Mouse (Mus musculus) cerebellum, adult 9-11 months (tissue): ENCODE results near the gene Eif2d.
A peak's percentile ranks its signal among the peaks of the same experiment; 100 is the strongest.
"Not testable (repeated sequence)": the region's sequence is repeated elsewhere in the genome, so short reads cannot be mapped to it uniquely, and the experiment has no call there.

Source experiments
- DNase-seq: peaks from one replicate; pipeline ENCODE4 v3.0.0; 2022

The Eif2d gene

DNA sequence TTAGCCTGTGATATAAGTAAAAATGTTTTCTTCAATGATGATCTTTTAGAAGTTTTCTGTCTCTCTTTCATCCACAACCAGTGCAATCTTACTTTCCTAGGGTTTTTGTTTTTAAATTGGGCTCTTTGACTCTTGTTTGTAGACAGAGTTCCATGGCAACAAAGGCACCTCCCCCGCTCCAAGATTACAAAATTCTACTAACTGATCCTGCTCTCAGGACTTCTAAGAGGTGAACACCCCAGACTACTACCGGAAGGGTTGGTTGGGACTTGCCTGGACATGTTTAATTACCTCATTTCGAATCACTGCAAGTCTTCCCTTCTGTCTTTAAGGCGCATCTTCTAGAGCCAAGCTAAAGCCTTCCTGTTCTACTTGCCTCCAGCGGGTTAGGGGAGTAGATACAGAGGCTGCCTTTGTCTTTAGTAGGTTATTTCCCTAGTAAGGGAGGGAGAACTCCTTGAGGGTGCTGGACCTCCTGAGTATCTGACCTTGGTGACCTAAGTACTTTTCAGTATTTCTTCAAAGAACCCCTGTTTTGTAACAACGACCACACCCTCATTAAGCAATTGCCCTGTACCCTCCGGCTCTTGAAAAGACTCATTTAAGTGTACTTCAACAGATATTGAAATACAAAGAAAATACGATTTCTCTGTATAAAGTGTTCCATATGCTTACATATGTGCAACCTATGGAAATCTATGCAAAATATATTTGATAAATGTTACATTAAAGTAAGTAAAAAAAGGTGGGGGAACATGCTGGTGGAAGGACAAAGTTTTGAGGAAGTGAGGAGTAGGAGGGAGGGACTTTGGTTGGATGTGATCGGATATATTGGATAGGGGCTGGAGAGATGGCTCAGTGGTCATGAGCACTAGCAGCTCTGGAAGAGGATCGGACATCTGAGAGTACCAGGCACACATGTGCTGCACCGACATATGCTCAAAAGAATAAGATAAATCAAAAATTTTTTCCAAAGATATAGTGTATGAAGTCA, 13.6 kb upstream of the Eif2d start:
- no peak for DNase-seq

DNA sequence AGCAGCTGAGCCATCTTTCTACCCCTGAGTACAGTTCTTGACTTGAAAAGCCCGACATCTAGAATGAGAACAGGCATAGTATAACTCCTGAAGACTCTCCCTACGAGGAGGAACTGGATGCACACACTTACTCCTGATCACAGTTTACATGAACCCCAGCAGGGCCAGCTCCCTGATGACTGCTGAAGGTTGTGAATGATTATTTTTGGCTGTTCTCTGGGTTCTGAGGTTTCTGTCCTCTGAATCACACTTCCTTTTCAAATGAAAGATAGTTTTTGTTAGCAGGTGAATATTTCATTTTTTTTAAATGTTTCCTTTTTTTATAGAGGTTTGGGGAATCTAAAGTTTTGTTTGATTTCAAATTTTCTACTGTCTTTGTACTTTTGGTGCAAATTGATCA, 11.5 kb upstream of the Eif2d start:
- no peak for DNase-seq

- DNase-seq: no peak
Observed at GRCm38 (mm10) chr1:131142472-131142871, 10.5 kb upstream of the Eif2d start.

GRCm38 (mm10) chr1:131145222-131145621, 7.8 kb upstream of the Eif2d start:
- DNase-seq: not testable (repeated sequence)

GRCm38 (mm10) chr1:131146181-131146614, 6.8 kb upstream of the Eif2d start:
- no peak for DNase-seq

DNA sequence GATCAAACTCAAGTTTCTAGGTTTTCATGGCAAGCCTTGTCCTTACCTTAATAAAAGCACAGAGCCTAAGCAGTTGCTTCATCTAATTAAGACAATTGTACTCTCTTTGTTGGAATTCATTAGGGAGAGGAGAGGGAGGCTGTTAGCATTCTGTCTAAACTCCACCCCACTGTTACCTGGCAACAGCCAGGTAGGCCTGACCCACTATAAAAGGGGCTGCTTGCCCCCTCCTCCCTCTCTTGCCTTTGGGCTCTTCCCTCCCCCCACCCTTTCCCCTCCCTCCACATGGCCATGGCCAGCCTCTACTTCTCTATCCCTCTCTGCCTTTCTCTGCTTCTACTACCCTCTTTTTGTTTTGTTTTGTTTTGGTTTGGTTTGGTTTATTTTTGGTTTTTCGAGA, 3.5 kb upstream of the Eif2d start:
- DNase-seq: no peak

GRCm38 (mm10) chr1:131155456-131155855, 2.5 kb downstream of the Eif2d start:
- no peak for DNase-seq

GRCm38 (mm10) chr1:131159573-131160327, 6.8 kb downstream of the Eif2d start:
- DNase-seq: not testable (repeated sequence)

DNA sequence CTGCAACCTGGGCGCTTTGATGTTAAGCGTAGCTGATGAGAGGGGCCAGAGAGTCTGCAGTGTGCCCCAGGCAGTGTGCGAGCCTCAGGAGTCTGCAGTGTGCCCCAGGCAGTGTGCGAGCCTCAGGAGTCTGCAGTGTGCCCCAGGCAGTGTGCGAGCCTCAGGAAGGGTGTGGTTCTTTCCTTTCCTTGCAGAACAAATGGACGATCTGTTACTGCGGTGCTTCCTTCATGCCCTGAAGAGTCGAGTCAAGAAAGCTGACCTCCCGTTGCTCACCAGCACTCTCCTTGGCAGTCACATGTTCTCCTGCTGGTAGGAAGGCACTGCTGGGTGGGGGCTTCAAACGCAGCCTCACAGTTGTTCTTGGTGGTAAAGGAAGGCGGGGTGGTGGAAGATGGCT, 8.1 kb downstream of the Eif2d start:
- no peak for DNase-seq

DNA sequence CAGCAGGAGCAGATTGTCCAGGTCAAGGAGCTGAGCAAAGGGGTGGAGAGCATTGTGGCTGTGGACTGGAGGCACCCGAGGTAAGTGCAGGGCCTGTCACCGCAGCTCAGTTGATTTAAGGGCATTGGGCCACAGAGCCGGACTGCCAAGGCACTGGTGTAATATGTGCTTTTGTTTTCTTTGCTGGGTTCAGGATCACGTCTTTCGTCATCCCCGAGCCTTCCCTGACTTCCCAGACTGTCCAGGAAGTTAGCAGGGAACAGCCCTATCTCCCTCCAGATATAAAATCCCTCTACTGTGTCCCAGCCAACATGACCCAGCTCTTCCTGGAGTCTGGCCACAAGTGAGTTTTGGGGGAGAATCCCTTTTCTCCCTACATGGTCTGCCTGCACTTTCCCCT, 11.4 kb downstream of the Eif2d start:
- DNase-seq: no peak

- DNase-seq: no peak
Observed at GRCm38 (mm10) chr1:131167612-131168011, 14.6 kb downstream of the Eif2d start.

DNA sequence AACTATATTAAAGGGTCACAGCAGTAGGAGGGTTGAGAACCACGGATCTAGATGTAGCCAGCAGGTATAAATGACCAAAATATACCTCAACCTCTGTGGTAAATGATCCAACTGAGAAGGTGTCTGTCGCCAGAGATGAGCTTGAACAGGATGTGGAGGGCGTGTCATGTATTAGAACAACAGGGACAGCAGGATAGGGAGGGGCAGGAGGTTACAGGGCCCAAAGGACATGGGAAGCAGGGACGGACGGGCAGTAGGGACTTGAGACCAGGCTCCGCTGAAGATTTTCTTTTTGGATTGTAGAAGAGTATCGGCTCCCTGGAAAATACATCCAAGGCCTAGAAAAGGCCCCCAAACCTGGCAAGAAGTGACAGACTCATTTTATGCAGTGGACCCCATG, 20.0 kb downstream of the Eif2d start:
- DNase-seq: no peak

DNA sequence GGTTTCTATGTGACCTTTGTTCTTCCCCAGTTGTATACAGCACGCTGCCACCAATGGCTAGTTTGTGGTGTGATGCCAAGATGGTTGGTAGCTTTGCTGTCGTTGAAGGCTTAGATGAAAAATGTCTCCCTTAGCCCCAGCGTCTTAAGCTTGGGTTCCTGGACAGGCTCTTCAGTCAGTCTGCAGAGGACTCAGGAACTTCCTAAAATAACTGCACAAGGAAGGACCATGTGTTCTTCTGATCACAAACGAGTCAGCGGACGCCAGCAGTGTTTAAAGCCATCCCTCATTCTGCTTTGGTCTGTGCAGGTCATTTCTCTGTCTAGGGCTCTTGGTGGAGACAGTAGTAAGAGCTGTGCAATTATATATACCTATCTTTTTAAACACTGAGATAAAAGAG, 20.8 kb downstream of the Eif2d start:
- no peak for DNase-seq

DNA sequence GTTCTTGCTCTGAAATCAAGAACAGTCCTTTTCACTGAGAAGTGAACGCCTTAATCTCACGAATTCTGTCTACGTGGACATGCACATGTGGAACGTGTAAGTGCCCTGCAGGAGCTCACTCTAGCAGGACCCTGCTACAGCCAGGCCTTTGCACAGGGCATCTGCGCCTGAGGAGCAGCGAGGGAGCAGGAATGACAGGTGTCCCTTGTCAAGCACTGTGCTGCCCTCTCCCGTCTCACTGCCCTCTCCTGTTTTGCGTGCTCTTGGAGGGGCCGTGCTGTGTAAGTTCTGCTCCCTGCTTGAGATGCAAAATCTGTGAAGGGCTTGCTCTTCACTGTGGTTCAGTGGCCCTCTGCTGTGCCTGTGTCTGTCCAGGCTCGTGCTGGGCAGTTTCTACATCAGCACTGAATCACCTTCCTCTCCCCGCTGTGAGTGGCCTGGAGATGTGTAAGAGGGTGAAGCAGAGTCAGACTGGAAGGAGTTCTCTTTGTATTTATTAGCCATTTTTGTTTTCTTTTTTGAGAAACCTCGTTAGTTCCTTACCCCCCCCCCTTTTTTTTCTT, 21.4 kb downstream of the Eif2d start:
- no peak for DNase-seq

DNA sequence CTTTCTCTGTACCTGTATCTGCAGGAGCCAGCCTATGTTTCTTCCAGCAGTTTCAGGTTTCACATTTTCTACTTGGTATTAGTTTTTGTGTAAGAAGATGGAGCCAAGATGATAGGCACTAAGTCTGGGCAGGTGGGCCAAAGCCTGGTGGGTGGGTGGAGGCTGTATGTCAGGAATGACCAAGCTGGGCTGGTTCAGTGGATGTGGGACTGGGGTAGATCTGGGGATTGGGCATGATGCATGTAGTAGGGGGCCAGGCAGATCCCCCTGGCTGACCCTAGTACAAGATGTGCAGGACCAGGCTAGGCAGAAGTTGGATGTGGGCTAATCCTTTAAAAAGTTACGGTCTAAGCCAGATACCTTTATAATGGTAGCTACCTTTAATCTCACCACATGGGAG, 22.2 kb downstream of the Eif2d start:
- DNase-seq: no peak

DNA sequence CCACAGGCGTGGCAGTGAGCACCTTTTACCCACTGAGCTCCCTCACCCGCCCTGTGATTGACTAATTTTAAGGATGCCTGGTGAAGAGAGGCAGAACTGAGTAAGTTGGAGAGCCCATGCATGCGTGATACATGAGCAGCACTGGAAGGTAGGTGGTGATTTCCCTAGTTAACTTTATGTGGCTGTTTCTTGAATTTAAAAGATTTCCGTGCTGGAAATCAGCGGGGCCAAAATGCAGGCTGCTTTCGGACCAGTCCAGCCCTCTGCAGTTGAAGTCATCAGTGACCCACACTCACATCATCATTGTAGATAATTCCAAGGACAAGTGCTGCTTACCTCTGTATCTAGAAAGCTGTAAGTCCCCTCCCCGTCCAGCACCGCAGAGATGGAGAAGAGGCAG, 22.8 kb downstream of the Eif2d start:
- DNase-seq: no peak

DNA sequence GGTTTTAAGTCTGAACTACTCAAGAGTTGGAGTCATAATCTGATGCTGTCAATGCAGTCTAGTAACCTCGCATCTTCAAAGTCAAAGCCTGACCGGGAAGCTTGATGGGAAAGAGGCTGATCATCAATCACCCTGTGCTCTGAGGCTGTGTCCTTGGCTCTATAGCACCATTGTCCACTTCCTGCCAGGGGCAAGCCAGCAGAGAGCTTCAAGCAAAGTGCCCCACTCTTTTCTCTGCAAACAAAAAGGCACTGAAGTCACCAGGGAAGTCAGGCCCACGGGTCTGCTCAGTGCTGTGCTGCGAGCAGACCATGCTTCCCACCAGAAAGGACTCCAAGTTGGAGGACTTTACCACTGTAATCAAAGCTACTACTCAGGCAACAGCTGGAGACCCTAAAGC, 24.3 kb downstream of the Eif2d start:
- DNase-seq: no peak

DNA sequence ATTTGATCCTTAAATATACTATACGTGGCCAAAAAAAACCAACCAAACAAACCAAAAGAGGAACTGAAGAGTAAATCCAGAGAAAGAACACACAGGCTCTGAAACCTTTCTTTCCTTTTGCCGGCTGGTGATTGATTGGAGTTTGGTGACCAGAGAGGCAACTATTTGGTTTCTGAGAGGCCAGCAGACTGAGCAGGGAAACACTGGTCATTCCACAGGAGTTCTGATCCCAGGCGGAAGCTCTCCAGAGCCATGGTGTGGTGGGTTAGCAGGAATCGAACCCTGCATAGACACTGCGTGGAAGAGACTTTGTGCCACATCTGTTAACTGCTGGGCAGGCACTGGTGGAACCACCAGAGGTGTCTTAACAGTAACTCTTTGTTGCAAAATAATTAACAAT, 25.1 kb downstream of the Eif2d start:
- no peak for DNase-seq

- DNase-seq: no peak
Observed at GRCm38 (mm10) chr1:131180386-131180785, 27.4 kb downstream of the Eif2d start.

DNA sequence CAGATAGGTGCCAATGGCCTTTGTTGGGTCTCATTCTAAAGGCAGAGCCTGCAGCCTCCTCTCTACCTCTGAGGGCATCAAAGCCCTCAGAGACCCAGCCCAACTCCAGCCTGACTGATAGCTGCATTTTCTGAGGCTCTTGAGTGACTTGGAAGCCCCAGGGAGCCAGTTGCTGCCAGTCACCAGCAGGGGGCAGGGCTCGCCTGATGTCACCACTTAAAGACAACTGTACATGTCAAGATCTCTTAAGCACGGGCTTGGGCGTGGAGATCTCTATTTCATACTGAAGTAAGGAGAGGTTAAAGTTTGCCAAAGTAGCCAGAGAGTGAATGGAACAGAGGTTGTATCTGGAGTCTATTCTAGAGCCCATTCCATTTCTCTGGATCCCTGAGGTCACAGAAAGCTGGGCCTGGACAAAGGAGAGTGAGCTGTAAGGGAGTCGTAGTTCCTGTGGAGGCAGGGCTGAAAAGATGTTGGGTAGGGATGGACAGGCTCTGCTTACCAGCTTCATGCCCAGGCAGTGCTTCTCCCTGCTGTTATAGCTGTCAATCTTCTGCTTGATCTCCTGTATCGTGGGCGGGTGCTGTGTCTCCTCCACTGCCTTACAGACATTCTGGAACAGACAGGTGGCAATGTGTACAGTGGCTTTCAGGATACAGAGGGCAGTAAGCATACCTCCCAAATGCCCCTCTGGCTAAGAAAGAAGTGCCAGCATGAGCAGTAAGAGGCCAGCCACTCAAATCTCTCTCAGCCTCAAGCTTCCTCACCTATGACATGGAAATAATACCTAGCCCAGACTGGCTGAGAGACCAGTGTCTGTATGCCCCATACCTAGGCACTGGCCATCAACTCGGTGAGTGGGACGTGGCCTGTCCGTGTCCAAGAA, 28.9 kb downstream of the Eif2d start:
- peak; percentile 66 for DNase-seq

GRCm38 (mm10) chr1:131183201-131183600, 30.2 kb downstream of the Eif2d start:
- DNase-seq: no peak

DNA sequence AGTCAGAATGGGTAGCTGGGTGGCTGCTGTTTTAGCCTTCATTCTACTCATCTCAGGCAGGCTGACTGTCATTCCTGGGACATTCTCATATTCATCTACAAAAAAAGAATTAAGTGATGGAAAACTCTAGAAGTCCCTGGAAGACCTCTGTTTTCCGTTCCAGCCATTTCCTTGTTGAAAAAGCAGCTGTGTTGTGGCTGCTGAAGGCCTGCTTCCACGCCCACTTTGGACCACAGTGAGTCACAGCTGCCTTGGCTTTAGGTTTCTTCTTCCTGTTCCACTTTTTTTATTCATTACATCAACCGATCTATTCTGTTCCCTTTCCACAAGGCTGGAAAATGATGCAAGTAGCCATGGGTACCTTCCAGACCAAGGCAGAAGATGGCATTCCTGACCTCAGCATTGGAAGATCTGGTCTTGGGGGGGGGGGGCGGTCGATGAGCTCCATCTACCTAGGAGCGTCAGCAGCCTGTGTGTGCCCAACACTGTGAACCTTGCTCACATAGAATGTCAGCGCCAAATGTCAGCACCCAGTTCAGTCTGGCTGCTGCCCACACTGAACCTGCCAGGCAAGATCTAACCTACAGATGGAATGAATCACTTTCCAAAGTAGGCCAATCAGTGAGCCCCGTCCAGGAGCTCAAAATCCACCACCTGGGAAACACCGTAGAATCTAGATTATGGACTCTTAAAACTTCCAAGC, 31.4 kb downstream of the Eif2d start:
- DNase-seq: no peak
